Mouse (Mus musculus): ENCODE measurements around the gene Smco2. TPM values are rescaled to one million over a fixed set of nuclear protein-coding genes. Genes with fewer than 3 reads are reported as not detected.

Gene Smco2
- total RNA-seq (2021) = not detected
- long read RNA-seq, experiment 1 = 0 reads
- long read RNA-seq, experiment 2 = 0 reads

DNA sequence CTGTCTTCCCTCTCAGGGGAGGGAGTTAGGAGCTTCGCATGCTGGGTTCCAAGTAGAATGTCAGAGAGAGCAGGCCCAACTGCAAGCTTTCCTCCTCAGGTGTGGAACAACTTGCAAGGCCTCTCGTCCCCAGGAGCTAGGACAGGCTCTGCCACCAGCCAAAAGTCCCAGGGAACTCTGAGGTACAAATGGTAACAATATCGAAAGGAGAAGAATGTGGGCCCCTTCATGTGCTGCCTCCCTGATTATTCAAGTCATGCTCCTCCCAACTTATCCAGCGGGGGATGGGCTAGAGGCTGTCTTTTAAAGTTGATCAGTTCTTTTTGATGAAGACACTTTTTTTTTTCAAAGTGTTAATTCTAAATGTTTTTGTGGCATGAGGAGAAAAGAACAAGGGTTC is at the start of gene Smco2:
Gene Smco2, plus strand, starts transcription at position 55 of the 400 bp plus-strand sequence.
- no peak for DNase-seq

DNA sequence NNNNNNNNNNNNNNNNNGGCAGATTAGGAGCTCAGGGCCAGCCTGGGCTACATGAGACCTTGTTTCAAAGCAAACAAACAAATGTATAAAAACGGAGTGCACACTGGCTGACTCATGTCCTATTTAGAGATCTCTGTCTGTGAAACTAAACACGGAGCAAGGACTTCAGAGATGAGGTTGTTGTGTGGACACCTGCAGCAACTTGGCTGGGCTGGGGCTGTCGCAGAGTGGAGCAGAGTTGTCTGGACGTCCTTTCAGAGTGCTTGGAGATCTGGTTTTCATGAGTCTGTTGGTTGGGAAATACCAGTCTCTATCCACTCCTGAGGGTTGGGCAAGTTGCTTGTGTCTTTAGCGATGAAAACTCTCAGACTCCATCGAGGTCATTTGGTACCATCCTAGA is 39.9 kb upstream of the Smco2 start:
- no peak for DNase-seq

DNA sequence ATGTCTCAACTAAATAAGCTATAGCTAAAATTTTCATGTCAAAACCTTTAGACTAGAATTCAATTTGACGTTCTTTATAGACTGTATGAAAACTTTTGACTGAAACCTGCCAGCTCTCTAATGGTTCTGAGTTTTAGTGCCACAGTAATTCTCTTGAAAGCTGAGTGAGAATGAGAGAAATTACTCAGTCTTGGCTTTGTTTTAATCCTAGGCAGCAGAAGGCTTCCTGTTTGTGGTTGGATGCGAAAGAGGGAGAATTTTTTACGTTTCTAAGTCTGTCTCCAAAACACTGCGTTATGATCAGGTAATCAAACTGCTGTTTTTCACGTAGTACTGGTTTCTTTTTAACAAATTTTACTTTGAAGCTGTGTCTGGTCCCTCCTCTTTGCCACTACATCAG is 36.9 kb upstream of the Smco2 start:
- DNase-seq = no peak

DNA sequence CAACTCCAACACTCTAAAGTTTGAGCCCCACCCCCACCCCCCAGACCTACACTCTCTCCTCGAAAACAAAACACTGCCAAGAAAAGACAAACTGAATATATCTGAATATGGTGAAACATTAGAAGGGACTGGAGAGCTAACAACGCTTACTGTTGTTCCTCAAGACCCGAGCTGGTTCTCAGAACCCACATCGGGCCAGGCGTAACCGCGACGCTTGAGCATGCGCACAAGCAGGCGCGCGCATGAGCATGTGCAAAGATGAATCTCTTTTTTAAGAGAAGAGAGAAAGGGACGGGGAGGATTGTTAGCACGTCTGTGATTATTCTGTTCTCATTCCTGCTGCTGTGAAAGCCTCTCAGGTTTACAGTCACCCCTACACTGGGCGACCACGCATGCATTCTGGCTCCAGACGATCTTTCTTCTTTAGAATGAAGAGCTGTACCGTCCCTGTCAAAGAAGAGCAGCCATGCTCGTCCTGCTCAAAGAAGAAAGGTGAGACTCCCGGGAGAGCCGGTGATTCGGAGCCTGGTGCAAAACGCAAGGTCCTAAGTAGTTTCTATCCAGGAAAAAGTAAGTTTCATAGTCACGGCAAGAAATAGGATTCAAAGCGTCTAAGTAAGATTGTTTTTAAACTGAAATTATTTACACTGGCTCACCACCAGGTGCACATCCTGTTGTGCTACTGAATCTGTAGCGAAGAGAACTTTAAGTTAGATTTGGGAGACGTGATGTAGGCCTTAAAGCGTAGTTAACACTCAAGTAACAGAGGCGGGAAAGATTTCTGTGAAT is 29.5 kb upstream of the Smco2 start:
- no peak for DNase-seq

DNA sequence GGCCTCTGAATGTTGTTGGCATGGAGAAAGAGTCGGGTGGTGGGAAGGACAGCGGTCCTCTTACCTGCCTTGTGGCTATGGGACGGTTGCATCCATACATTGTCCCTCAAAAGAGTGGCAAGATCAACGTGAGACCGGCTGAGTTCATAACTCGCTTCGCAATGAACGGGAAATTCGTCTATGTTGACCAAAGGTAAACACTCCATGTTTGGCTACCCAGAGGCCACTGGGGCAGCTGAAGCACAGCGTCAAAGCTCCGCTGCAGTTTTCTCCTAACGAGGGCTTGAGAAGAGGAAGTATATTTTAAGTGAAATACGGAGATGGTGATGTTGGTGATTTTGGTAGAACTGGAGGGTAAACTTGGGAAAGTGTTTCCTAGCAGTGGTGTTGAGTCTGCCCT is 27.9 kb upstream of the Smco2 start:
- no peak for DNase-seq

DNA sequence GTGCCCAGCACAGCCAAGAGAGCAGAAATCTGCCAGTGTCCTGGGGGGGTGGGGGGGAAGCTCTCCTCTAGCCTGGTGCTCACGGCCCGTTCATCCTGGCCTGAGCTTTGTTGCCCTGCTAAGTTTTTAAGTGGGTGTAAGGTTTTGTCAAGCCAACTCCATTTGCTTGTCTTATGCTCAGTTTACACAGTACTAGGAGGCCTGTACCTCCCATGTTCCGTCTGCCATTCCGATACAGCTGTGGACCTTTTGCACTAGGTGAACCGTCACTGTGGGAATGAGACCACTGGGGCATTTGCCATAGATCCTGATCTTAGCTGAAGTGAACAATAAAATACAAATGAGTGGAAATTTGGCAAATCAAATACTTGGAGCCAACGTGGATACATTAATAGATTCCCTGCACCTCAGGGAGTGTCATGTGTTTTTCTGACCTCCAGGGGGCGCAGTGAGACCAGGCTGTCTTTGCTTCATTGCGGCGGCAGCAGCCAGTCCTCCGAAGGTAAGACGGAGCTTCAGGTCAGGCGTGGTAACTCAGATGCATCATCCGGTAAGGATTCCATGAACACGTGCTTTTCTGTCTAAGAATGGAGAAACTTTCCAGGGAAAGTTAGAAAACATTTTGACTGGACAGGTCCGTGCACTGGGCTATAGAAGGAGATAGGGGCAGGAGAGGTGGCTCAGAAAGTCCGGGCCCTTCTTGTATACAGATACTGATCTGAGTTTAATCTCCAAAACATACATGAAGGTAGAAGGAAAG is 25.0 kb upstream of the Smco2 start:
- DNase-seq = peak; percentile 68

DNA sequence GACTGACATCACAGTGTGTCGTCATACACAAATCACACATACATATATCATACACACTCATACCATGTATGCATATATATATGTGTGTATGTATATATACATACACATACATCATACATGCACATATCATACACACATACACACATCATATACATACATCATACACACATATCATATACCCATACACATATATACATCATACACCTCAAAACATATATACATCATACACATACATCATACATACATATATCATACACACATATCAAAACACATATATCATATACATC is 24.5 kb upstream of the Smco2 start:
- no peak for DNase-seq

DNA sequence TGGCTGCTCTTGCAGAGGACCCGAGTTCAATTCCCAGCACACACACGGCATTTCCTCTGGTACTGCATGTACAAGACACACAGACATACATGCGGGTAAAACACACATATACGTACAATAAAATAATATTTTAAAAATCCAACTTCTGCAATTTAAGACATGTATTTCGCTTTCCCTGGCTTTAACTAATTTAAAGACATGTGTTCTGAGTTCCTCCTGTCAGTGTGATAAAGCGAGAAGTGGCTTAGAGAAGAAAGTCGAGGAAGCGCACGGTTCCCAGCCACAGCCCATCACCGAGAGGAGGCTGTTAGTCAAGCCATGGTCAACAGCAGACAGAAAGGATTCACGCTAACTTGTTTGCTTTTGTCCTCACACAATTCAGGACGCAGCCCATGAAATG is 18.6 kb upstream of the Smco2 start:
- DNase-seq = no peak

DNA sequence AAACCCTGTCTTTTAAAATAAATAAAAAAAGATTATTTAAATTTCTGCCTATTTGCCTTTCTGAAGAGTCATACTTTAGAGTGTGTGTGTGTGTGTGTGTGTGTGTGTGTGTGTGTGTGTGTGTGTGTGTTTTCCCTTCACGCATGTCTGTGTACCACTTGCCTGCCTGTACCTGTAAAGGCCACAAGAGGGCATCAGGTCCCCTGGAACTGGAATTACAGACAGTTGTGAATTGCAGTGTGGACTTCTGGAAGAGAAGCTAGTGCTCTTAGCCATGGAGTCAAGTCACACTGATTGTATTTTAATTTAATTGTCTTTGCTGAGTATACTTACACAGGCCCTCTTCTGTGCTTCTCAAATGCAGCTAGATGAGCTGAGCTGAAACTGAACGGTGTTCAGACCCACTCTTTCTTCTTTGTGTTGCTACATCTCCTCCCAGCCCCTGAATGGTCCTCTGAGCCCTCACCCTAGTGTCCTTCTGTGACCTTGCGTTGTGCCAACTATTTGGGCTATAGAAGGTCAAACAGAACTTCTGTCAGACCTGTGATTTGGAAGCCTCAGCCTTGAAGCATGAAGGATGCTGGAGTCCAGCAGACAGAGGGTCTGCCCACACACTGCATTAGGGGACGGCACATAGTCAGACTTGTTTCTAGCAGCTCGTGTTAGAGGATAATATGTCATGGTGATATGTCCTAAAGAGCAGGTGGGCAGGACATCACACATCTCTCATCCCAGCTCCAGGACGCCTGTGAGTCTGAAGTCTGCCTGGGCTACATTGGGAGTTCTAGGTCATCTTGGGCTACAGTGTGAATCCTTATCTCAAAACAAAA is 16.2 kb upstream of the Smco2 start:
- peak; percentile 32 for DNase-seq

DNA sequence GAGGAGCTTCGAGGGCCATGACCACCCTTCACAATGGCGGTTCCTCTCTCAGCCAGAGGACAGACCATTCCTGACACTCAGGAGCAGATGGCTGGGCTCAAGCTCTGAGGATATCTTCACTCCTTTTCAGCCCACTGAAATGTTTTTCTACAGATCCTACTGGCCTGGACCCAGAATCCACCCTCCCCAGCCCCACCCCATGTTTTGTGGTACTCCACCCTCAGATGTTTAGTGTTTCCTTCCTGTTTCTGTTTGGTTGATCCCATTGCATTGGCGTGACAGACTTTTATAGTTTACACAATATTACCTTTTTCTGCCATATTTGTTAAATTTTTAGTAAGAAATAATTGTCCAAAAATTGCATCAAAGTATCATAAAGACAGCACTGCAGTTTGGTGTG is 15.6 kb upstream of the Smco2 start:
- no peak for DNase-seq

DNA sequence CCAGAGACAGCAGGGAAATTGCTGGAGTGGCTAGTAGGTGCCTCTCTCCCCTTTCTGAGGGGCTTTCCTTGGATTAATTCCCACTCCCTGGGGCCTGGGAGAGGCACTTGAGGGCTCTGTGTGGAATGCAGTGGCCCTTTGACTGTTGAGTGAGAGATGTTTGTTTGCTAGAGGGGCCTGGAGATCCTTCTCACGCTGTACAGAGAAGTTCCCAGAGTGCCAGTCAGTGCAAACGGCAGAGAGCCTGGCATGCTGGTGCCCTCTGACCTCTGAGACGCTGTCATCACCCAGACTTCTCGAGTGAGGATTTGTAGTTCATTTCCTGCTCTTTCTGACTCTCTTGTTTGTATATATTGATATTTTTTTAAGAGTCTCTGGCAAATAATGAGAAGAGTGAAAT is 14.1 kb upstream of the Smco2 start:
- no peak for DNase-seq

DNA sequence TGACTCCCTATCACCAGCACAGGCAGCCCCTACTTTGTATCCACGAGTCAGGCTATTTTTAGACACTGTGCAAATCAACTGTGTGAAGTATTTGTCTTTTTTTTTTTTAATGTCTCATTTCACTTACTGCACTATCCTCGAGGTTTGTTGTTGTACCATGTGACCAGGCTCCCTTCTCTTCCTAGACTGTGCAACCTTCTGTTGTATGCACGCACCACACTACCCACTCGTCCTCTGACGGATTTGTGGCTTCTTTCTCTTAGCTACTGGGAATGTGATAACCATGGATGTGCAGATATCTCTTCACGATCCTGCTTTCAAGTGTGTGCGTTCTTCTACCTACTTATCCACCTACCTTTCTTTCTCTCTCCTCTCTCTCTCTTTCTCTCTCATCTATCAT is 12.6 kb upstream of the Smco2 start:
- DNase-seq = no peak

DNA sequence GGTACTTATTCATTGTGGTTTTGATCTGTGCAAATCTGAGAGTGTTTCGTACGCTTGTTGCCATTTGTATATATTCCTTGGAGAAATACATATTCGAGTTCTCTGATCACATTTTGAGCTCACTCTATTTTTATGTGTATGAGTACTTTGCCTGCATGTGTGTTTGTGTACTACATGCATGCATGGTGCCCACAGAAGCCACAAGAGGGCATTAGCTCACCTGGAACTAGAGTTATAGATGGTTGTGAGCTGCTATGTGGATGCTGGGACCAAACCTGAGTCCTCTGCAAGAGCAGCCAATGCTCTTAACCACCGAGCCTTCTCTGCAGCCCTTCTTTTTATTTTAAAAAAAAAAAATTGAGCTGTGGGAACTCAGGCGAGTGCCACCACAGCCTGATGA is 11.5 kb upstream of the Smco2 start:
- no peak for DNase-seq

DNA sequence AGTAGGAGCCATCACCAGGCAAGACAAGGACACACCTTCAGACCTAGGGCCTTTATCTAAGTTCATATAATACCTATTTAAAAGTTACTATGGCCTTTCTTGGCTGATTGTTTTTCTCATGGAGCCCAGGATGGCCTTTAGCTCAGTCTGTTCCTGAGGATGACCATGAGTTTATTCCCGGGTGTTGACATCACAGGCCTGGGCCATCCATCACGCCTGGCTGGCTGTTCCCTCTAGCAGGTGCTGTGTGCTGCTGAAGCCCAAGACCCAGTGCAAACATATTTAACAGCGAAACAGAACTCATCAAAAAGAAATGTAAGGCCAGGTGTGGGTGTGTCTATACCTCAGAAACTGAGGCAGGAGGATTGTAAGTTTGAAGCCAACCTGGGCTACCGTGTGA is 11.0 kb upstream of the Smco2 start:
- DNase-seq = no peak

DNA sequence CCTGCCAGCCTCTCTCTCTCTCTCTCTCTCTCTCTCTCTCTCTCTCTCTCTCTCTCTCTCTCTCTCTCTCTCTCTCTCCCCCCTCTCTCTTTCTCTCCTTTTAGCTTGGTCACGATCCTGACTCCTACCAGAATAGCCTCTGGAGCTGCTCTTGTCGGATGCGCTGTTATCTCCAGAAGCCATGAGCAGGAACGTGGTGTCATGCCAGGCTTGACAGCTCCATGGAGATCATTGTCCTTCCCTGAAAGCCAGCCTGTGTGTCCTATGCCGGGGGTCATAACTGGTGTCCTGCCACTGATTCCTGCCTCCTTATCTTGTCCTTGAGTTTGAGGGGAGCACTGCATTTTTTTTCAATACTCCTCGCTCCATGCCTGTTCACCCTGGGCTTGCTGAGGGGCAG is 5.0 kb upstream of the Smco2 start:
- DNase-seq = no peak

DNA sequence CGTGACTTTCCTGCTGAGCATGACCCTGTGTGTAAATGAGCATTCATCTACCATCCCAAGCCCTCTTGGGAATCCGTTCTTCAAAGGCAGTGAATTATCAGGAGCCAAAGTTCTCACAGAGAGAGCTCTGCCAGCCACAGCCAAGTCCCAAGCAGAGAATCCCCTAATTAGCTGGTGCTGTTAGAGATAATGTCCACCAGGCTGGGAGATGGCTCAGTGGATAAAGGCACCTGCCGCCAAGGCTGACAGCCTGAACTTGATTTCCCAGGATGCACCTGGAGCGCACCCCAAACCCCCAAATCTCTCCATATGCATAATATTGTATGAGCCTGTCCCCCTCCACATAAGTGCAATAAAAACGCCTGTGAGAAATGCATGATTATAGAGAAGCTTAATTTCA is 4.6 kb upstream of the Smco2 start:
- DNase-seq = no peak

DNA sequence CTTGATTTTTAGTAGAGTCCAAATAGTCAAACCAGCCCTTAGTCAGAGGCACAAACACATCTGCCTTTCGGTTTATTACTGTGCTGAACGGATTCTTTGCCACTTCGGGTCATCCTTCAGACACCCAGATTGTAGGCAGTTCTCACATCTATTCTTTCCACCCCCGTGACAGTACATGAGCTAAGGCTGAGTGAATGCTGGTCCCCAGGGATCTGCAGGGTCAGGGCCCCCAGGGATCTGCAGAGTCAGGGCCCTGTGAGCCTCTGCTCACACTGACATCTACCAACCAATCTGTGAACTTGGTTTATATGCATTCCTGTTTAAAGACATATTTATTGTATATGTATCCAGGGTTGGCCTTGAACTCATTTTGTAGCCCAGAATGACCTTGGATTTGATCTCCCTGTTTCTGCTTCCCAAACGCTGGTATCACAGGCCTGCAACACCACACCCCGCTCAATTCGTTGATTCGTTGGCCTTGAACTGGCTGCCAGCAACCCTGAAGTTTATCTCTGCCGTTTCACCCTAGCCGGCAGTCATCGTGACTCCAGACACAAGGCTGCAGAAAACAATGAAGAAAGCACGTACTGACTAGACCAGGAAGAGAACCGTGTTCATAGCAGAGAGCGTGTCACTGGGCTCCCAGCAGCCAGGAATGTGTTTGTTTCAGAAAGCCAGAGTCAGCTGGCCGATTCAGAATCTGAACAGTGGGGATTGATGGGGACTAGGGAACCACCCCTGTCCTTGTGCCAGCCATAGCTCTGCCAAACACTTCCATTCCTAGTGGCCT is 3.7 kb upstream of the Smco2 start:
- peak; percentile 22 for DNase-seq

DNA sequence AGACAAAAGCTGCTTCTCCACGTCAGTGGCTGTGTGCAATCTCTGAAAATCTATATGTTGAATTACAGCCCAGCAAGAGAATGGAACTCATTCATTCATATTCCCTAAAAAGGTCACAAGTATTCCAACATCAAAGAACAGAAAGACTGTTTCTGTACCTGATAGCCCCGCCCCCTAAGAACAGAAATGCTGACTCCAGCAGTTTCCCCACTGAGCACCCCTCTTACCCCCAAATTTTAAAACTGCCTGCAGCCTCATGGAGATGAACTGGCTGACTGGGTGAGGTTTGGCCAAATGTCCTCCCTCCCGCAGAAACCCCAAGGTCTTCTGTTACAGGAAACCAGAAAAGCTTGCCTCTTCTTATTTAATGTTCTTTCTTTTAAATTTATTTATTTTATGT is 2.5 kb upstream of the Smco2 start:
- no peak for DNase-seq

DNA sequence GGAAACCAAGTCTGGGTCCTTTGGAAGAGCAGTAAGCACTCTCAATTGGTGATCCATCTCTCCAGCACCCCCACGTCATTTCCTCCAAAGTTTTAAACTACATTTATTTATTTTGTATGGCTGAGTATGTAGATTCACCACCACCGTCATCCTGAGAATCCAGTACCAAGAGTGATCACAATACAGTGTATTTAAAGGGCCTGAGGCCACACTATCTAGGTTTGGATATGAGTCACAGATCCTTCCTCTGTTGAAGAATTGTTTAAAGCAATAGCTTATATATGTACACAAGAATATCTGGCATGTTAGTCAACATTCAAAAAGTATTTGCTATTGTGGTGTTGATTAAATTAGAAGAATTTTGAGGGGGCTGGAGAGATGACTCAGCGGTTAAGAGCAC is 1.6 kb upstream of the Smco2 start:
- DNase-seq = no peak

DNA sequence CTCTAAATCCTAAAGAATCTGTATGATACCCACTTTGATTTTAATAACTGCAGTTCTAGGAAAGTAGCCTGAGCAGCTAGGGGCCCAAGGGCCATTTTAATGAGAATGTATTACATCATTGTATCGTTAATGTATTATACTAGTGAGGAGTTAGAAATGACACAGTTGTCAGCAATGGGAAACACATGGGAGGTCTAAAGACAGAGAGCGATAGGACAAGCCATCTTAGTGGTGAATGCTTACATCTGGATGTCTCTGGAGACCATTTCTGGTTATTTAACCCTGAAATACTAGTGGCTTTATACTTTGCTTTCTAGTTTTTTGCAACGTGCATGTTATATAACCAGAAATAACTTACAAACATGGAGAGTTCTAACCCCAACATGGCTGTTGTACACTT is 2.0 kb downstream of the Smco2 start:
- DNase-seq = no peak

DNA sequence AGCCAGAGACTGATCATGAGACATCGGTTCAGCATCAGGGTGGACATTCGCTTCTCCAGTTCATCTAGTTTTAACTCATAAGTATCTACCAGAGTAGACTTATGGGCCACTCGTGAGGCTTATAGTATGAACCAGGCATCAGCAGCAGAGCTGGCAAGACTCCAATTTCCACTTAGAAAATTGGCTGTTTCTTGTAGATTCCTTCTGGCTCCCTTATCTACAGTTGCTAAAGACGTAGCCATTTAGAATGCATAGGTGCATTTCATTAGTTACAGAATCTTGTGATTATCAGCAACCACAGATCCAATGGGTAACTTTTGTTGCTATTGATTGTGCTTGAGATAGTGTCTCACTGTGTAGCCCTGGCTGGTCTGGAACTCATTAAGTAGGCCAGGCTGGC is 2.8 kb downstream of the Smco2 start:
- DNase-seq = no peak

DNA sequence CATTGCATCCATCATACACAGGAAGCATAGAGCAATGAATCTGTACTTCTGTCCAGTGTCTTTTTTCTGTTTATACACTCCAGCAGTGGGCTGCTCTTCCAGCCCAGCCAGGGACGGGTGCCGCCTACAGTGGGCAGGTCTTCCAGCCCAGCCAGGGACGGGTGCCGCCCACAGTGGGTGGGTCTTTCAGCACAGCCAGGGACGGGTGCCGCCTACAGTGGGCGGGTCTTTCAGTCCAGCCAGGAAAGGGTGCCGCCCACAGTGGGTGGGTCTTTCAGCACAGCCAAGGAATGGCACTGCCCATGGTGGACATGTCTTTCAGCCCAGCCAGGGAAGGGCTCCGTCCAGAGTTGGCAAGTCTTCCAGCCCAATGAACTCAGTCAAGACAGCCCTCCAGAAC is 5.3 kb downstream of the Smco2 start:
- DNase-seq = no peak
